Mouse (Mus musculus) testis, adult 2 months (tissue): ENCODE results near the gene Hist1h2bf. TPM values are rescaled to one million over a fixed set of nuclear protein-coding genes. Genes with fewer than 3 reads are reported as not detected.
"Not testable (repeated sequence)": the region's sequence is repeated elsewhere in the genome, so short reads cannot be mapped to it uniquely, and the experiment has no call there.

Experiments
- H3K27ac ChIP-seq: fragments of 200-500 bp; 2 replicates; pipeline ENCODE4 v1.5.1; 2012; ENCODE audit warnings: low read depth, low read length; ENCODE audit not compliant: control insufficient read depth, insufficient read depth
- H3K27me3 ChIP-seq: fragments of 200-500 bp; 2 replicates; pipeline ENCODE4 v1.6.1; 2012; ENCODE audit warnings: mild to moderate bottlenecking, low read length, moderate library complexity; ENCODE audit not compliant: control insufficient read depth, insufficient read depth
- H3K36me3 ChIP-seq: fragments of 200-500 bp; 2 replicates; pipeline ENCODE4 v1.6.1; 2012; ENCODE audit warnings: mild to moderate bottlenecking, low read length; ENCODE audit not compliant: control insufficient read depth, insufficient read depth
- H3K4me1 ChIP-seq: fragments of 200-500 bp; 2 replicates; pipeline ENCODE4 v1.6.1; 2012; ENCODE audit warnings: low read length; ENCODE audit not compliant: control insufficient read depth, insufficient read depth
- H3K4me3 ChIP-seq: fragments of 200-500 bp; 2 replicates; pipeline ENCODE4 v1.5.1; 2012; ENCODE audit warnings: low read depth, mild to moderate bottlenecking, low read length, moderate library complexity, mixed read lengths; ENCODE audit not compliant: control insufficient read depth
- CTCF ChIP-seq: fragments of 200-500 bp; IDR thresholded peaks from 2 replicates; pipeline ENCODE4 v1.5.1; 2012; ENCODE audit warnings: low read depth, mild to moderate bottlenecking, inconsistent platforms, low read length, moderate library complexity; ENCODE audit not compliant: control insufficient read depth, insufficient read depth, insufficient replicate concordance
- POLR2A ChIP-seq: fragments of 200-500 bp; IDR thresholded peaks from 2 replicates; pipeline ENCODE4 v1.6.1; 2012; ENCODE audit warnings: low read depth, mild to moderate bottlenecking, inconsistent platforms, low read length, moderate library complexity; ENCODE audit not compliant: control insufficient read depth
- polyA plus RNA-seq: library from polyadenylated mRNA; depleted of rRNA; stranded (reverse); fragments of >200 nt; gene quantifications from 2 replicates; pipeline ENCODE4 v1.2.3, GENCODE M21; 2012; rRNA removed

Hist1h2bf gene
- 0.98 and 2.9 TPM in 2 replicates for polyA plus RNA-seq

- not testable (repeated sequence) for H3K4me1 ChIP-seq
- H3K4me3 ChIP-seq, result peak within 1 kb of the TSS; percentile 62
These were observed at the start of gene Hist1h2bf, which contains the start of gene Hist1h2ad for GRCm38 (mm10) chr13:23573898-23574524. TSS of gene Hist1h2bf (minus strand) at chr13:23574196. TSS of gene Hist1h2ad (plus strand) at chr13:23574381.

GRCm38 (mm10) chr13:23622861-23623450 lies 49.0 kb upstream of the Hist1h2bf start:
- no peak overlapping the region for H3K4me3 ChIP-seq
- no peaks in the 10 kb centered on the region for H3K36me3 ChIP-seq
- TF ChIP-seq POLR2A (no peak), CTCF (no peak)
- H3K27ac ChIP-seq, result peak overlapping the region; percentile 54; the same call in 1 of the 2 replicates
- H3K27me3 ChIP-seq, result no peaks in the 10 kb centered on the region
- peaks cover 3% of the 10 kb centered on the region; the same call in 1 of the 2 replicates for H3K4me1 ChIP-seq

More at GRCm38 (mm10) chr13:23573898-23574524, at the start of gene Hist1h2bf, which contains the start of gene Hist1h2ad:
- 0 out of 2 replicates have a peak within 1 kb of the TSS, but pooled peaks have one; percentile 53 for H3K27ac ChIP-seq
- H3K27me3 ChIP-seq, H3K36me3 ChIP-seq: not testable (repeated sequence)

GRCm38 (mm10) chr13:23622175-23622671 lies 48.2 kb upstream of the Hist1h2bf start, which contains the start of gene Hist1h1e:
TSS of gene Hist1h1e (minus strand) at chr13:23622558.
- H3K36me3 ChIP-seq, H3K4me1 ChIP-seq, H3K27me3 ChIP-seq: not testable (repeated sequence)
- peak; percentile 87 for TF ChIP-seq POLR2A
- peak within 1 kb of the TSS; percentile 68 for H3K27ac ChIP-seq
- H3K4me3 ChIP-seq, result peak within 1 kb of the TSS; percentile 74

GRCm38 (mm10) chr13:23621532-23622174 lies 47.7 kb upstream of the Hist1h2bf start:
- no peaks in the 10 kb centered on the region for H3K27me3 ChIP-seq
- H3K4me3 ChIP-seq, result peak overlapping the region; percentile 74
- no peak overlapping the region; the same call in none of the 2 replicates for H3K27ac ChIP-seq
- H3K4me1 ChIP-seq, result peaks cover 3% of the 10 kb centered on the region; the same call in 1 of the 2 replicates
- H3K36me3 ChIP-seq, result no peaks in the 10 kb centered on the region
- TF ChIP-seq CTCF (no peak), POLR2A (no peak)

- Histone ChIP-seq H3K27ac (peak within 1 kb of the TSS; percentile 82), H3K27me3 (no peaks in the 10 kb centered on the region), H3K36me3 (no peaks in the 10 kb centered on the region), H3K4me3 (peak within 1 kb of the TSS; percentile 74), H3K4me1 (peaks cover 3% of the 10 kb centered on the region; the same call in 1 of the 2 replicates)
- TF ChIP-seq CTCF (no peak), POLR2A (no peak)
These were observed 46.9 kb upstream of the Hist1h2bf start, which contains the start of gene Hist1h2be for GRCm38 (mm10) chr13:23620733-23621531. TSS of gene Hist1h2be (minus strand) at chr13:23621124.

- H3K4me3 ChIP-seq, result no peak overlapping the region
- H3K27ac ChIP-seq, result no peak overlapping the region
- TF ChIP-seq POLR2A (no peak), CTCF (no peak)
- H3K4me1 ChIP-seq, result peaks cover 3% of the 10 kb centered on the region; the same call in 1 of the 2 replicates
- H3K27me3 ChIP-seq, result no peaks in the 10 kb centered on the region
- no peaks in the 10 kb centered on the region for H3K36me3 ChIP-seq
These were observed 46.2 kb upstream of the Hist1h2bf start for GRCm38 (mm10) chr13:23620056-23620732.
